Mouse (Mus musculus): Measurements from ENCODE around the gene Zfp207. TPM values are rescaled to one million over a fixed set of nuclear protein-coding genes. Genes with fewer than 3 reads are reported as not detected.
"Not testable (repeated sequence)": the region's sequence is repeated elsewhere in the genome, so short reads cannot be mapped to it uniquely, and the experiment has no call there.

The Zfp207 gene
- polyA plus RNA-seq, 1 experiment from 2014 or later, result 240 TPM

GRCm38 (mm10) chr11:80425247-80425778 lies 42.2 kb downstream of the Zfp207 start:
- Histone ChIP-seq H3K4me1 (replicated peaks; ENCODE audit: control insufficient read depth, insufficient read depth, low read length) (peaks cover 5% of the 10 kb centered on the region), H3K9ac (ENCODE audit: low read length) (no peak overlapping the region)

GRCm38 (mm10) chr11:80426029-80426813 lies 43.1 kb downstream of the Zfp207 start:
- not testable (repeated sequence) for H3K4me3 ChIP-seq (ENCODE audit: low read length); H3K9me3 ChIP-seq (ENCODE audit: control insufficient read depth, low read length); H3K9ac ChIP-seq (ENCODE audit: low read length); H3K27me3 ChIP-seq (ENCODE audit: control insufficient read depth, insufficient read depth, low read depth, low read length); H3K4me1 ChIP-seq (replicated peaks; ENCODE audit: control insufficient read depth, insufficient read depth, low read length); H3K36me3 ChIP-seq (ENCODE audit: control insufficient read depth, insufficient read depth, low read length); ATAC-seq (ENCODE audit: low read depth); H3K27ac ChIP-seq (ENCODE audit: low read length); H3K4me2 ChIP-seq (ENCODE audit: low read depth, low read length)
- WGBS, result 76% methylated on average over 16 of the region's 16 CpGs

More at GRCm38 (mm10) chr11:80425247-80425778, 42.2 kb downstream of the Zfp207 start:
- no peak for ATAC-seq (ENCODE audit: low read depth)
- Histone ChIP-seq H3K27me3 (ENCODE audit: control insufficient read depth, insufficient read depth, low read depth, low read length) (no peaks in the 10 kb centered on the region), H3K9me3 (ENCODE audit: control insufficient read depth, low read length) (no peaks in the 10 kb centered on the region), H3K27ac (ENCODE audit: low read length) (no peak overlapping the region), H3K4me3 (ENCODE audit: low read length) (no peak overlapping the region), H3K4me2 (ENCODE audit: low read depth, low read length) (no peak overlapping the region), H3K36me3 (ENCODE audit: control insufficient read depth, insufficient read depth, low read length) (no peaks in the 10 kb centered on the region)
- 60% methylated on average over 5 of the region's 5 CpGs for WGBS

GRCm38 (mm10) chr11:80428381-80429008 lies 45.4 kb downstream of the Zfp207 start, which contains the start of gene Psmd11:
TSS of gene Psmd11 (plus strand) at chr11:80428615.
- Histone ChIP-seq H3K9me3 (ENCODE audit: control insufficient read depth, low read length) (no peaks in the 10 kb centered on the region), H3K36me3 (ENCODE audit: control insufficient read depth, insufficient read depth, low read length) (peaks cover 14% of the 10 kb centered on the region), H3K4me3 (ENCODE audit: low read length) (peak within 1 kb of the TSS; percentile 99), H3K27ac (ENCODE audit: low read length) (peak within 1 kb of the TSS; percentile 77), H3K4me1 (replicated peaks; ENCODE audit: control insufficient read depth, insufficient read depth, low read length) (peaks cover 8% of the 10 kb centered on the region), H3K27me3 (ENCODE audit: control insufficient read depth, insufficient read depth, low read depth, low read length) (no peaks in the 10 kb centered on the region), H3K9ac (ENCODE audit: low read length) (peak within 1 kb of the TSS; percentile 98), H3K4me2 (ENCODE audit: low read depth, low read length) (peak within 1 kb of the TSS; percentile 88)
- 0% methylated on average over 48 of the region's 58 CpGs for WGBS
- ATAC-seq (ENCODE audit: low read depth), result peak; percentile 100

DNA sequence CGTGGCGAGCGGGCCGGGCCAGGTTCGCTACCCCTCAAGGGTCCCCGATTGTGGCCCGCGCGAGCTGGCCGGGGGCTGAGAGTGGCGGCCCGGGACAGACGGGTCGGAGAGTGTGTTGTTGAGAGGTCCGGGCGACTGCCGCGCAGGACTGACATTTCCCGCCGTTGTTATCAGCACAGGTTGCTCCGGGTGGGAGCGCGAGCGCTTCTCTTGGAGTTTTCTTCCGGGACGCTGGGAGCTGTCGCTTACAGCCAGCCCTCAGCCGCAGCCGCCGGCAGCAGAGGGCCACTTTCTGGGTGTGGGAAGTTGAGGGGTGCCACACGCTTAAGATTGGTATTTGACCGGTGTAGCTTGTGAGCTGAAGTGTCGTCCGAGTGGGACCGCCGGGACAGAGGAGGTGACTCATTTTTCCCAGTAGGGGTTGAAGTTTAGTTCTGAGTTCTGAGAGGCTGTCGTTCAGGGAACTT lies 46.0 kb downstream of the Zfp207 start:
- Histone ChIP-seq H3K36me3 (ENCODE audit: control insufficient read depth, insufficient read depth, low read length) (peaks cover 14% of the 10 kb centered on the region), H3K9ac (ENCODE audit: low read length) (peak overlapping the region; percentile 98), H3K27ac (ENCODE audit: low read length) (peak overlapping the region; percentile 77), H3K9me3 (ENCODE audit: control insufficient read depth, low read length) (no peaks in the 10 kb centered on the region), H3K4me1 (replicated peaks; ENCODE audit: control insufficient read depth, insufficient read depth, low read length) (peaks cover 8% of the 10 kb centered on the region), H3K4me3 (ENCODE audit: low read length) (peak overlapping the region; percentile 99), H3K27me3 (ENCODE audit: control insufficient read depth, insufficient read depth, low read depth, low read length) (no peaks in the 10 kb centered on the region), H3K4me2 (ENCODE audit: low read depth, low read length) (peak overlapping the region; percentile 88)
- ATAC-seq (ENCODE audit: low read depth), result peak; percentile 55; the same call in 1 of the 2 replicates
- under 1% methylated on average over 32 of the region's 37 CpGs for WGBS

DNA sequence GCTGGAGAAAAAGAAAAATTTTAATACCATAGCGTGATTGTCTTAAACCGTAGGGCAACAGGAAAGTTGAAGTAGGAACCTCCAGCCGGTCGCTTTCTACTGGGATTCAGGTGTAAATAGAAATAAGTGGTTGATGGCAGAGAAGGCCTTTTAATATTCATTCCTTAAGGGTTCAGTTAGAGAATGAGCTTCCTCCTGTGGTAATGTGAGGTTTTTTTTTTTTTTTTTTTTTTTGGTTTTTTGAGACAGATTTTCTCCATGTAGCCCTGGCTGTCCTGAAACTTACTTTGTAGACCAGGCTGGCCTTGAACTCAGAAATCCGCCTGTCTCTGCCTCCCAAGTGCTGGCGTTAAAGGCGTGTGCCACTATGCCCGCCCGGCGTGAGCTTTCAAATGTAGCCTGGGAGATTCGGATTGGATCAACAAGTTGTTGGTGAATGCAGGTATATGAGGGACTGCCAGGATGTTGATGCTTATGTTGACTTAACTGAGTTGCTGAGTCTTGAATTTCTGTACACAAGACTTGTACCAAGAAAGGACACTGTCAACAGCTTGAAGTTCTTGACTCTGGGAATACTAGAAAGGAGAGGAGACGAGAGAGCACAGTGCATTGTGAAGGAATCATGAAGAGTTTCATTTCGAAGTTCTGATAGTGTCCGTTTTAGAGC lies 46.6 kb downstream of the Zfp207 start:
- H3K4me2 ChIP-seq (ENCODE audit: low read depth, low read length), result peak overlapping the region; percentile 88
- peaks cover 15% of the 10 kb centered on the region for H3K36me3 ChIP-seq (ENCODE audit: control insufficient read depth, insufficient read depth, low read length)
- WGBS, result 51% methylated on average over 14 of the region's 14 CpGs
- H3K4me1 ChIP-seq (replicated peaks; ENCODE audit: control insufficient read depth, insufficient read depth, low read length), result peaks cover 8% of the 10 kb centered on the region
- peak overlapping the region; percentile 99 for H3K4me3 ChIP-seq (ENCODE audit: low read length)
- no peak for ATAC-seq (ENCODE audit: low read depth)
- peak overlapping the region; percentile 77; the same call in 1 of the 2 replicates for H3K27ac ChIP-seq (ENCODE audit: low read length)
- H3K9ac ChIP-seq (ENCODE audit: low read length), result peak overlapping the region; percentile 98
- no peaks in the 10 kb centered on the region for H3K27me3 ChIP-seq (ENCODE audit: control insufficient read depth, insufficient read depth, low read depth, low read length)
- H3K9me3 ChIP-seq (ENCODE audit: control insufficient read depth, low read length), result no peaks in the 10 kb centered on the region

- ATAC-seq (ENCODE audit: low read depth), result no peak
- H3K4me3 ChIP-seq (ENCODE audit: low read length), result no peak overlapping the region
- WGBS, result 87% methylated on average over 3 of the region's 3 CpGs
- H3K36me3 ChIP-seq (ENCODE audit: control insufficient read depth, insufficient read depth, low read length), result peaks cover 16% of the 10 kb centered on the region
- H3K9ac ChIP-seq (ENCODE audit: low read length), result no peak overlapping the region
- H3K4me1 ChIP-seq (replicated peaks; ENCODE audit: control insufficient read depth, insufficient read depth, low read length), result peaks cover 8% of the 10 kb centered on the region
- no peak overlapping the region for H3K27ac ChIP-seq (ENCODE audit: low read length)
- no peaks in the 10 kb centered on the region for H3K9me3 ChIP-seq (ENCODE audit: control insufficient read depth, low read length)
- H3K27me3 ChIP-seq (ENCODE audit: control insufficient read depth, insufficient read depth, low read depth, low read length), result no peaks in the 10 kb centered on the region
- H3K4me2 ChIP-seq (ENCODE audit: low read depth, low read length), result no peak overlapping the region
Measured at GRCm38 (mm10) chr11:80430366-80430910, 47.4 kb downstream of the Zfp207 start.

GRCm38 (mm10) chr11:80446916-80447315 lies 63.8 kb downstream of the Zfp207 start:
- H3K4me2 ChIP-seq (ENCODE audit: low read depth, low read length), result no peak overlapping the region
- H3K9ac ChIP-seq (ENCODE audit: low read length), result no peak overlapping the region
- H3K27ac ChIP-seq (ENCODE audit: low read length), result no peak overlapping the region
- no peaks in the 10 kb centered on the region for H3K9me3 ChIP-seq (ENCODE audit: control insufficient read depth, low read length)
- H3K27me3 ChIP-seq (ENCODE audit: control insufficient read depth, insufficient read depth, low read depth, low read length), result no peaks in the 10 kb centered on the region
- no peak overlapping the region for H3K4me3 ChIP-seq (ENCODE audit: low read length)
- H3K4me1 ChIP-seq (replicated peaks; ENCODE audit: control insufficient read depth, insufficient read depth, low read length), result no peaks in the 10 kb centered on the region
- 91% methylated on average over 3 of the region's 3 CpGs for WGBS
- H3K36me3 ChIP-seq (ENCODE audit: control insufficient read depth, insufficient read depth, low read length), result peaks cover 10% of the 10 kb centered on the region
- ATAC-seq (ENCODE audit: low read depth), result no peak

- Histone ChIP-seq H3K9ac (ENCODE audit: low read length) (no peak overlapping the region), H3K9me3 (ENCODE audit: control insufficient read depth, low read length) (no peaks in the 10 kb centered on the region), H3K27ac (ENCODE audit: low read length) (no peak overlapping the region), H3K4me2 (ENCODE audit: low read depth, low read length) (no peak overlapping the region), H3K27me3 (ENCODE audit: control insufficient read depth, insufficient read depth, low read depth, low read length) (no peaks in the 10 kb centered on the region), H3K36me3 (ENCODE audit: control insufficient read depth, insufficient read depth, low read length) (peaks cover 15% of the 10 kb centered on the region), H3K4me3 (ENCODE audit: low read length) (no peak overlapping the region), H3K4me1 (replicated peaks; ENCODE audit: control insufficient read depth, insufficient read depth, low read length) (no peaks in the 10 kb centered on the region)
- no peak for ATAC-seq (ENCODE audit: low read depth)
- WGBS, result 69% methylated on average over 2 of the region's 2 CpGs
Measured at GRCm38 (mm10) chr11:80449859-80450258, 66.8 kb downstream of the Zfp207 start.

All from lung, embryonic 16.5 days (tissue).